Mouse (Mus musculus) liver, adult 2 months (tissue): ENCODE data around the gene Ms4a18.

Experiments
- CTCF ChIP-seq: fragments of 200-500 bp; IDR thresholded peaks from 2 replicates; pipeline ENCODE4 v1.5.1; 2011; ENCODE audit warnings: low read depth, low read length, control low read depth
- POLR2A ChIP-seq: fragments of 200-500 bp; IDR thresholded peaks from 2 replicates; pipeline ENCODE4 v1.6.1; 2011; ENCODE audit warnings: low read length, control low read depth; ENCODE audit not compliant: insufficient read depth; ENCODE audit errors: extremely low read depth

DNA sequence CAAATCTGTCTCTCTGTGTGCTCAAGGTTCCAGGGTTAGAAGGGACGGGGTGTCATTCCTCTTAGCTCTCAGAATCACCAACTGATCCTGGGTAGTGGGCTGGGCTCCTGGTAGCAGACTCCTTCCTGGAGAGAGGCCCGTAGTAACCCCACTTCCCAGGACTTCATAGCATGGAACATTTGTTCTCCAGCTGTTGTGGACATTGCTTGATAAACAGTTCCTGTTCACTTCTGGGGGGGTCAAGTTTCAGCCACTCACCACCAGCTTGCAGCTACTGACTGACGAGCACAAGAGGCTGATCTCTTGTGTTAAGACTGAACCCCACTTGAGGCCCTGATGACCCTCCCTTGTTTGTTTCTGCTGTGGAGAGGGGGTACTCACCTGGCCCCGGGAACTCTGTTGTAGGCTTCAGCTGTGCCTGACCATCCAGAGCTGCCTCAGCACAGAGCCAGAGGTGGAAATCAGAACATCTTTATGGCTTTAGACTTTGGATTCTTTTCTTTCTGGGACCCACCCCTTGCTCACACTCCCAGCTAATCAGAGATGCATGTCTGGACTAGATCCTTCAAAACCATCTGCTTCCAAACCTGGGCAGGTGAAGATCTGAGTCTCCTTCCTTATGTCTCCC is 43.5 kb downstream of the Ms4a18 start, which contains the start of gene Ms4a10:
- TF ChIP-seq CTCF (no peak), POLR2A (no peak)
